Mouse (Mus musculus): ENCODE results near the gene Rnf10. TPM values are rescaled to one million over a fixed set of nuclear protein-coding genes. Genes with fewer than 3 reads are reported as not detected.

Gene Rnf10
- total RNA-seq (2014; rRNA removed) (103 and 118 TPM in 2 replicates), polyA plus RNA-seq (2015; fragmentation: Nextera tagmentation; extraction: Ambion mirVana) (154 and 158 TPM in 2 replicates)

GRCm38 (mm10) chr5:115272812-115273548 lies at the start of gene Rnf10:
Gene Rnf10 (minus strand): TSS chr5:115272898.
- peak; percentile 87 for ATAC-seq (ENCODE audit: low FRiP score)

GRCm38 (mm10) chr5:115319004-115319940 lies 46.6 kb upstream of the Rnf10 start:
- Histone ChIP-seq H3K36me3 (ENCODE audit: insufficient read depth, low read length) (no peaks in the 10 kb centered on the region), H3K4me2 (ENCODE audit: low read depth, low read length, poor library complexity, severe bottlenecking) (peak overlapping the region; percentile 64), H3K27ac (ENCODE audit: low read depth, low read length) (peak overlapping the region; percentile 71), H3K27me3 (ENCODE audit: insufficient read depth, low read length) (no peaks in the 10 kb centered on the region), H3K9me3 (ENCODE audit: low read length) (no peaks in the 10 kb centered on the region), H3K9ac (replicated peaks; ENCODE audit: low read length, poor library complexity, severe bottlenecking) (peak overlapping the region; percentile 40), H3K4me3 (ENCODE audit: low read depth, low read length) (peak overlapping the region; percentile 37), H3K4me1 (ENCODE audit: insufficient read depth, low read length) (no peaks in the 10 kb centered on the region)
- ATAC-seq (ENCODE audit: low FRiP score) (no peak), DNase-seq (ENCODE audit: low spot score) (peak; percentile 83)
- peak; percentile 72 for TF ChIP-seq CTCF (IDR thresholded peaks at IDR 0.05)
- under 1% methylated on average over 22 of the region's 22 CpGs for WGBS

More at GRCm38 (mm10) chr5:115272812-115273548, at the start of gene Rnf10:
- Histone ChIP-seq H3K36me3 (ENCODE audit: insufficient read depth, low read length) (peaks cover 3% of the 10 kb centered on the region; the same call in 1 of the 2 replicates), H3K4me1 (ENCODE audit: insufficient read depth, low read length) (peaks cover 9% of the 10 kb centered on the region; the same call in 1 of the 2 replicates), H3K4me3 (ENCODE audit: low read depth, low read length) (peak within 1 kb of the TSS; percentile 98), H3K27me3 (ENCODE audit: insufficient read depth, low read length) (no peaks in the 10 kb centered on the region), H3K27ac (ENCODE audit: low read depth, low read length) (peak within 1 kb of the TSS; percentile 91), H3K9me3 (ENCODE audit: low read length) (no peaks in the 10 kb centered on the region), H3K9ac (replicated peaks; ENCODE audit: low read length, poor library complexity, severe bottlenecking) (peak within 1 kb of the TSS; percentile 100), H3K4me2 (ENCODE audit: low read depth, low read length, poor library complexity, severe bottlenecking) (peak within 1 kb of the TSS; percentile 69)
- 13% methylated on average over 26 of the region's 26 CpGs for WGBS
- peak; percentile 98 for DNase-seq (ENCODE audit: low spot score)
- no peak for TF ChIP-seq CTCF (IDR thresholded peaks at IDR 0.05)

GRCm38 (mm10) chr5:115317645-115318328 lies 45.1 kb upstream of the Rnf10 start:
- Histone ChIP-seq H3K4me1 (ENCODE audit: insufficient read depth, low read length) (no peaks in the 10 kb centered on the region), H3K36me3 (ENCODE audit: insufficient read depth, low read length) (no peaks in the 10 kb centered on the region), H3K27ac (ENCODE audit: low read depth, low read length) (no peak overlapping the region), H3K27me3 (ENCODE audit: insufficient read depth, low read length) (no peaks in the 10 kb centered on the region), H3K9ac (replicated peaks; ENCODE audit: low read length, poor library complexity, severe bottlenecking) (no peak overlapping the region), H3K4me3 (ENCODE audit: low read depth, low read length) (no peak overlapping the region), H3K4me2 (ENCODE audit: low read depth, low read length, poor library complexity, severe bottlenecking) (no peak overlapping the region), H3K9me3 (ENCODE audit: low read length) (no peaks in the 10 kb centered on the region)
- TF ChIP-seq CTCF (IDR thresholded peaks at IDR 0.05) = no peak
- WGBS = 9% methylated on average over 10 of the region's 10 CpGs
- peak; percentile 54 for DNase-seq (ENCODE audit: low spot score)
- peak; percentile 27; the same call in 1 of the 2 replicates for ATAC-seq (ENCODE audit: low FRiP score)

- Histone ChIP-seq H3K4me3 (ENCODE audit: low read depth, low read length) (no peak overlapping the region), H3K36me3 (ENCODE audit: insufficient read depth, low read length) (no peaks in the 10 kb centered on the region), H3K4me2 (ENCODE audit: low read depth, low read length, poor library complexity, severe bottlenecking) (no peak overlapping the region), H3K9me3 (ENCODE audit: low read length) (no peaks in the 10 kb centered on the region), H3K9ac (replicated peaks; ENCODE audit: low read length, poor library complexity, severe bottlenecking) (no peak overlapping the region), H3K4me1 (ENCODE audit: insufficient read depth, low read length) (no peaks in the 10 kb centered on the region), H3K27ac (ENCODE audit: low read depth, low read length) (peak overlapping the region; percentile 8; the same call in 1 of the 2 replicates), H3K27me3 (ENCODE audit: insufficient read depth, low read length) (no peaks in the 10 kb centered on the region)
- no peak for TF ChIP-seq CTCF (IDR thresholded peaks at IDR 0.05)
- WGBS = 10% methylated on average over 14 of the region's 14 CpGs
- ATAC-seq (ENCODE audit: low FRiP score) = no peak
- DNase-seq (ENCODE audit: low spot score) = no peak
Observed at GRCm38 (mm10) chr5:115316968-115317644, 44.4 kb upstream of the Rnf10 start.

GRCm38 (mm10) chr5:115313668-115313943 lies 40.9 kb upstream of the Rnf10 start:
- no peak overlapping the region for H3K27ac ChIP-seq (ENCODE audit: low read depth, low read length)
- WGBS = 41% methylated on average over 5 of the region's 5 CpGs
- H3K36me3 ChIP-seq (ENCODE audit: insufficient read depth, low read length) = no peaks in the 10 kb centered on the region
- DNase-seq (ENCODE audit: low spot score) (no peak), ATAC-seq (ENCODE audit: low FRiP score) (no peak)
- no peak overlapping the region for H3K4me3 ChIP-seq (ENCODE audit: low read depth, low read length)
- H3K4me2 ChIP-seq (ENCODE audit: low read depth, low read length, poor library complexity, severe bottlenecking) = no peak overlapping the region
- no peaks in the 10 kb centered on the region for H3K9me3 ChIP-seq (ENCODE audit: low read length)
- H3K4me1 ChIP-seq (ENCODE audit: insufficient read depth, low read length) = no peaks in the 10 kb centered on the region
- TF ChIP-seq CTCF (IDR thresholded peaks at IDR 0.05) = no peak
- no peaks in the 10 kb centered on the region for H3K27me3 ChIP-seq (ENCODE audit: insufficient read depth, low read length)
- no peak overlapping the region; the same call in 1 of the 2 replicates for H3K9ac ChIP-seq (replicated peaks; ENCODE audit: low read length, poor library complexity, severe bottlenecking)

Data from midbrain, postnatal 0 days (tissue).